26 mouse cellular contexts compared by ENCODE assay signal in genomic region chr5:7701776-7702175, GRCm38 (mm10).
DNase-seq lines count a peak whose midpoint lies in the region; ATAC-seq and TF ChIP-seq lines count a peak whose summit lies in the region.
"Had no signal": no experiment of that assay in that cellular context is flagged by ENCODE, and none has a peak within 500 bp of the region (broad histone marks: within the 10 kb centered on the region; RNA-seq: fewer than 3 reads in every experiment).

No protein-coding gene starts in this region.

- no peaks in the 10 kb centered on the region for H3K27me3 ChIP-seq in embryonic facial prominence, embryonic 14.5 days (replicated peaks; ENCODE audit: control insufficient read depth, insufficient read depth, low read length)
- no peaks in the 10 kb centered on the region for H3K27me3 ChIP-seq in embryonic facial prominence, embryonic 10.5 days (replicated peaks; ENCODE audit: low read depth, poor library complexity, severe bottlenecking)
- no peaks in the 10 kb centered on the region for H3K27me3 ChIP-seq in CH12.LX (replicated peaks)
- H3K27me3 ChIP-seq: embryonic facial prominence, embryonic 12.5 days; embryonic facial prominence, embryonic 15.5 days; forebrain, embryonic 12.5 days; Patski had no signal

- TF ChIP-seq EP300 in CH12.LX (IDR thresholded peaks at IDR 0.05; ENCODE audit: low read length), result peak; percentile 82

- WGBS in embryonic facial prominence, embryonic 14.5 days, result 54% methylated on average over 1 of the region's 1 CpGs
- WGBS in embryonic facial prominence, embryonic 10.5 days, result 76% methylated on average over 1 of the region's 1 CpGs

- no peak for TF ChIP-seq POLR2A in CH12.LX (IDR thresholded peaks at IDR 0.05; ENCODE audit: low read depth, low read length)
- TF ChIP-seq POLR2A in brain, embryonic 14.5 days (IDR thresholded peaks at IDR 0.05; ENCODE audit: borderline replicate concordance, extremely low read depth, insufficient read depth, insufficient read length, poor library complexity, severe bottlenecking), result no peak

- ATAC-seq in embryonic facial prominence, embryonic 14.5 days (ENCODE audit: low read depth), result peak; percentile 9; the same call in 1 of the 2 replicates
- ATAC-seq: activated CD4-positive, CD25-positive, alpha-beta regulatory T cell, adult 4 months; CD4-positive, CD25-positive, alpha-beta regulatory T cell, adult 4 months; forebrain, embryonic 14.5 days; forebrain, embryonic 16.5 days; Patski had no signal

- H3K79me2 ChIP-seq in CH12.LX (replicated peaks; ENCODE audit: control insufficient read depth, extremely low read depth, insufficient read depth, poor library complexity, severe bottlenecking), result no peaks in the 10 kb centered on the region

- no peak for TF ChIP-seq RAD21 in CH12.LX (IDR thresholded peaks at IDR 0.05; ENCODE audit: low read depth, low read length)

- TF ChIP-seq CTCF in CH12.LX (conservative IDR thresholded peaks at IDR 0.05 in 1 of 2, IDR thresholded peaks at IDR 0.05 in 1 of 2; ENCODE audit: low read depth in 2 of 2, low read length in 2 of 2), result no peak
- TF ChIP-seq CTCF in brain, embryonic 14.5 days (IDR thresholded peaks at IDR 0.05; ENCODE audit: borderline replicate concordance, extremely low read depth, insufficient read depth, insufficient read length), result no peak

- no peak overlapping the region for H3K27ac ChIP-seq in embryonic facial prominence, embryonic 14.5 days (replicated peaks; ENCODE audit: low read depth, low read length)
- no peak overlapping the region for H3K27ac ChIP-seq in embryonic facial prominence, embryonic 10.5 days (replicated peaks)
- no peak overlapping the region for H3K27ac ChIP-seq in CH12.LX (ENCODE audit: insufficient read depth, low read depth)
- H3K27ac ChIP-seq: embryonic facial prominence, embryonic 12.5 days; embryonic facial prominence, embryonic 15.5 days; forebrain, embryonic 10.5 days; forebrain, embryonic 12.5 days had no signal

- H3K4me1 ChIP-seq in embryonic facial prominence, embryonic 14.5 days (ENCODE audit: control insufficient read depth, insufficient read depth, low read length), result no peaks in the 10 kb centered on the region
- H3K4me1 ChIP-seq in embryonic facial prominence, embryonic 10.5 days, result no peaks in the 10 kb centered on the region
- peaks cover 0 to 28% of the 10 kb centered on the region in 2 experiments; a peak in 2 of 4 replicates for H3K4me1 ChIP-seq in CH12.LX (ENCODE audit: control insufficient read depth in 1 of 2, insufficient read depth in 2 of 2)
- H3K4me1 ChIP-seq: embryonic facial prominence, embryonic 12.5 days; embryonic facial prominence, embryonic 15.5 days; forebrain, embryonic 10.5 days; forebrain, embryonic 12.5 days had no signal

- no peak overlapping the region for H3K4me3 ChIP-seq in embryonic facial prominence, embryonic 14.5 days (ENCODE audit: low read depth, low read length)
- H3K4me3 ChIP-seq in embryonic facial prominence, embryonic 10.5 days, result no peak overlapping the region
- H3K4me3 ChIP-seq in CH12.LX (replicated peaks in 1 of 3; ENCODE audit: low read depth in 2 of 3, low read length in 2 of 3, poor library complexity in 1 of 3), result no peak overlapping the region
- H3K4me3 ChIP-seq: embryonic facial prominence, embryonic 12.5 days; embryonic facial prominence, embryonic 15.5 days; erythroblast, embryonic 14.5 days; forebrain, embryonic 10.5 days; forebrain, embryonic 12.5 days had no signal

- dilution Hi-C loops in CH12.LX (cut with MboI; ENCODE audit: extremely low pct_ligation_motif_present, extremely low pct_unique_long_range_greater_than_20kb, low sequenced_read_pairs), result no loop called here

- in situ Hi-C loops in CH12.LX (cut with MboI; ENCODE audit: low pct_ligation_motif_present, low pct_unique_long_range_greater_than_20kb, low sequenced_read_pairs), result no loop called here

- H3K36me3 ChIP-seq in embryonic facial prominence, embryonic 14.5 days (ENCODE audit: control insufficient read depth, insufficient read depth, low read length), result no peaks in the 10 kb centered on the region
- no peaks in the 10 kb centered on the region for H3K36me3 ChIP-seq in embryonic facial prominence, embryonic 10.5 days (replicated peaks)
- H3K36me3 ChIP-seq in CH12.LX (replicated peaks in 1 of 2; ENCODE audit: control insufficient read depth in 1 of 2, insufficient read depth in 1 of 2, low read length in 1 of 2), result no peaks in the 10 kb centered on the region
- H3K36me3 ChIP-seq: embryonic facial prominence, embryonic 12.5 days; embryonic facial prominence, embryonic 15.5 days; forebrain, embryonic 10.5 days; forebrain, embryonic 12.5 days had no signal

- no peak overlapping the region for H3K9ac ChIP-seq in embryonic facial prominence, embryonic 14.5 days (ENCODE audit: low read depth, low read length)
- no peak overlapping the region for H3K9ac ChIP-seq in CH12.LX (ENCODE audit: insufficient read depth, low read depth)
- H3K9ac ChIP-seq: embryonic facial prominence, embryonic 12.5 days; embryonic facial prominence, embryonic 15.5 days; forebrain, embryonic 12.5 days had no signal

- H3K9me3 ChIP-seq in embryonic facial prominence, embryonic 14.5 days (ENCODE audit: control insufficient read depth, low read length), result no peaks in the 10 kb centered on the region
- H3K9me3 ChIP-seq in embryonic facial prominence, embryonic 10.5 days, result no peaks in the 10 kb centered on the region
- no peaks in the 10 kb centered on the region for H3K9me3 ChIP-seq in CH12.LX (replicated peaks; ENCODE audit: low read length)
- H3K9me3 ChIP-seq: embryonic facial prominence, embryonic 12.5 days; embryonic facial prominence, embryonic 15.5 days; forebrain, embryonic 10.5 days; forebrain, embryonic 12.5 days had no signal

- H3K4me2 ChIP-seq in embryonic facial prominence, embryonic 14.5 days (ENCODE audit: low read depth, low read length), result no peak overlapping the region
- no peak overlapping the region for H3K4me2 ChIP-seq in CH12.LX (ENCODE audit: insufficient read depth, low read depth, poor library complexity, severe bottlenecking)
- H3K4me2 ChIP-seq: embryonic facial prominence, embryonic 12.5 days; embryonic facial prominence, embryonic 15.5 days; forebrain, embryonic 12.5 days had no signal

- peak; percentile 1 for DNase-seq in embryonic facial prominence, embryonic 14.5 days (ENCODE audit: low spot score)
- DNase-seq in embryonic facial prominence, embryonic 10.5 days (ENCODE audit: low spot score), result no peak
- peak; percentile 60 for DNase-seq in CH12.LX (ENCODE audit: extremely low read depth)
- DNase-seq in brain, embryonic 14.5 days (ENCODE audit: low read depth), result peak; percentile 29
- no peak for DNase-seq in lung, postnatal 10 days
- DNase-seq: adrenal gland, adult 8-10 months; adrenal gland, postnatal 14 days; adrenal gland, postnatal 36 days; B cell, adult 2 months; cerebellum, adult 11 months; cerebellum, adult 18-20 months; cerebellum, adult 8-10 months; cerebellum, adult 9-11 months; cerebellum, postnatal 14 days; cerebellum, postnatal 36 days; embryo, embryonic 11 days had no signal

TF ChIP-seq in CH12.LX, 34 proteins besides CTCF, POLR2A, EP300 and RAD21:
- peak; percentile 57; the same call in 1 of the 2 replicates for TF ChIP-seq MEF2A (IDR thresholded peaks at IDR 0.05; ENCODE audit: borderline replicate concordance, low read depth, low read length)
- no peak for TF ChIP-seq ELF1 (IDR thresholded peaks at IDR 0.05; ENCODE audit: low read depth, low read length)
- peak; percentile 64 for TF ChIP-seq ETS1 (conservative IDR thresholded peaks at IDR 0.05; ENCODE audit: low read depth, low read length)
- peak; percentile 79; the same call in 1 of the 2 replicates for TF ChIP-seq JUND (conservative IDR thresholded peaks at IDR 0.05; ENCODE audit: low read depth, low read length)
- no peak for TF ChIP-seq MAZ (IDR thresholded peaks at IDR 0.05; ENCODE audit: low read depth, low read length)
- TF ChIP-seq NELFE (IDR thresholded peaks at IDR 0.05; ENCODE audit: low read depth, low read length), result no peak
- no peak for TF ChIP-seq BHLHE40 (IDR thresholded peaks at IDR 0.05; ENCODE audit: low read depth, low read length)
- TF ChIP-seq IRF4 (IDR thresholded peaks at IDR 0.05; ENCODE audit: low read depth, low read length), result 0 out of 2 replicates have a peak, but pooled peaks have one; percentile 39
- peak; percentile 57; the same call in 1 of the 2 replicates for TF ChIP-seq JUN (IDR thresholded peaks at IDR 0.05; ENCODE audit: insufficient read depth, low read depth, low read length)
- TF ChIP-seq UBTF (IDR thresholded peaks at IDR 0.05; ENCODE audit: low read depth, low read length), result no peak
- TF ChIP-seq MYC (IDR thresholded peaks at IDR 0.05; ENCODE audit: low read depth, low read length), result 0 out of 2 replicates have a peak, but pooled peaks have one; percentile 7

Comparison
In these comparisons a context has a peak if more than half of its experiments do, and no peak if none do; other contexts are left out.
1. DNase-seq: peak in embryonic facial prominence, embryonic 14.5 days (single experiment), CH12.LX (single experiment) and brain, embryonic 14.5 days (single experiment); none in embryonic facial prominence, embryonic 10.5 days (single experiment) and lung, postnatal 10 days (single experiment).